Mouse (Mus musculus) brown adipose tissue, adult 24 weeks (tissue): ENCODE measurements around the gene Prn. TPM values are rescaled to one million over a fixed set of nuclear protein-coding genes. Genes with fewer than 3 reads are reported as not detected.

ENCODE experiments used
- polyA plus RNA-seq: library from polyadenylated mRNA; stranded (reverse); fragments of >200 nt; gene quantifications from 2 replicates; pipeline ENCODE4 v1.2.4, GENCODE M21; 2012; ENCODE audit not compliant: missing spikeins, insufficient read depth, insufficient read length

The Prn gene
- polyA plus RNA-seq, 1 experiment = not detected

Other genes with a start within 250 kb of the Prn start
- gene Erv3, start 50.2 kb upstream of the Prn start, polyA plus RNA-seq = not detected in 2 replicates
- 105 and 119 TPM in 2 replicates for gene Prnp, start within 50 bp of the Prn start, polyA plus RNA-seq
- gene Prnd, start 40.9 kb downstream of the Prn start, polyA plus RNA-seq = 0.58 and 0.71 TPM in 2 replicates
- gene Rassf2, start 120.3 kb downstream of the Prn start, polyA plus RNA-seq = 7.8 and 18.5 TPM in 2 replicates
- 4.5 and 12.3 TPM in 2 replicates for gene Slc23a2, start 235.2 kb downstream of the Prn start, polyA plus RNA-seq